Mouse (Mus musculus): ENCODE data around the gene Plscr1. TPM values are rescaled to one million over a fixed set of nuclear protein-coding genes. Genes with fewer than 3 reads are reported as not detected.

Gene Plscr1
- total and polyA plus RNA-seq, 3 experiments, result 5.5 to 9.5 TPM; not detected in 1

GRCm38 (mm10) chr9:92273956-92274762, 24.6 kb downstream of the Plscr1 start (continued):
- TF ChIP-seq CHD1 (IDR thresholded peaks at IDR 0.05; ENCODE audit: low read depth, low read length), result 0 out of 2 replicates have a peak, but pooled peaks have one; percentile 23
- no peak; the same call in 1 of the 2 replicates for TF ChIP-seq BHLHE40 (IDR thresholded peaks at IDR 0.05; ENCODE audit: borderline replicate concordance, low read depth, low read length)
- TF ChIP-seq TAL1 (IDR thresholded peaks at IDR 0.05; ENCODE audit: low read length), result peak; percentile 55
- TF ChIP-seq UBTF (IDR thresholded peaks at IDR 0.05; ENCODE audit: borderline replicate concordance, insufficient read depth, low read depth, low read length), result no peak
- no peak; the same call in 1 of the 2 replicates for TF ChIP-seq CHD2 (IDR thresholded peaks at IDR 0.05; ENCODE audit: low read length)
- no peak for TF ChIP-seq USF2 (IDR thresholded peaks at IDR 0.05; ENCODE audit: borderline replicate concordance in 1 of 2, insufficient read depth in 1 of 2, low read depth in 1 of 2, low read length in 2 of 2)

- no peaks in the 10 kb centered on the region for H3K9me3 ChIP-seq (replicated peaks; ENCODE audit: insufficient read depth, low read length)
- no peak for DNase-seq (ENCODE audit: low read depth, low spot score)
- H3K79me2 ChIP-seq (ENCODE audit: control insufficient read depth, insufficient read depth, low read length, poor library complexity), result no peaks in the 10 kb centered on the region; the same call in 1 of the 2 replicates
- H3K36me3 ChIP-seq (ENCODE audit: control insufficient read depth in 1 of 2, insufficient read depth in 2 of 2, low read length in 2 of 2), result peaks cover 0 to 51% of the 10 kb centered on the region in 2 experiments; a peak in 2 of 4 replicates
- H3K9ac ChIP-seq (ENCODE audit: control insufficient read depth, low read depth, low read length, poor library complexity, severe bottlenecking), result peak within 1 kb of the TSS; percentile 74
- H3K4me3 ChIP-seq (ENCODE audit: control insufficient read depth in 1 of 2, insufficient read depth in 1 of 2, low read depth in 2 of 2, low read length in 2 of 2), result peak within 1 kb of the TSS; percentile 7 to 24; a peak in 2 of 4 replicates
- peaks cover 33 to 37% of the 10 kb centered on the region in 2 experiments for H3K4me1 ChIP-seq (ENCODE audit: control insufficient read depth in 1 of 2, insufficient read depth in 2 of 2, low read length in 2 of 2)
- H3K27me3 ChIP-seq (ENCODE audit: control insufficient read depth in 1 of 2, insufficient read depth in 2 of 2, low read length in 2 of 2), result no peaks in the 10 kb centered on the region
- TF ChIP-seq BHLHE40 (IDR thresholded peaks at IDR 0.05; ENCODE audit: borderline replicate concordance, low read depth, low read length), result no peak
- H3K27ac ChIP-seq (ENCODE audit: control insufficient read depth, low read depth, low read length), result peak within 1 kb of the TSS; percentile 98
These were observed 26.1 kb downstream of the Plscr1 start, which contains the start of gene Plscr2 for GRCm38 (mm10) chr9:92275486-92276207. Gene Plscr2, plus strand, starts transcription at chr9:92275602.

GRCm38 (mm10) chr9:92276360-92276759, 26.8 kb downstream of the Plscr1 start:
- peak overlapping the region in 1 of 2 experiments; percentile 18; a peak in 1 of 4 replicates for H3K4me3 ChIP-seq (ENCODE audit: control insufficient read depth in 1 of 2, insufficient read depth in 1 of 2, low read depth in 2 of 2, low read length in 2 of 2)

More at GRCm38 (mm10) chr9:92276360-92276759, 26.8 kb downstream of the Plscr1 start:
- Histone ChIP-seq H3K4me1 (ENCODE audit: control insufficient read depth in 1 of 2, insufficient read depth in 2 of 2, low read length in 2 of 2) (peaks cover 33% of the 10 kb centered on the region in 2 experiments), H3K9ac (ENCODE audit: control insufficient read depth, low read depth, low read length, poor library complexity, severe bottlenecking) (peak overlapping the region; percentile 8), H3K79me2 (ENCODE audit: control insufficient read depth, insufficient read depth, low read length, poor library complexity) (no peaks in the 10 kb centered on the region; the same call in 1 of the 2 replicates), H3K27ac (ENCODE audit: control insufficient read depth, low read depth, low read length) (peak overlapping the region; percentile 98), H3K27me3 (ENCODE audit: control insufficient read depth in 1 of 2, insufficient read depth in 2 of 2, low read length in 2 of 2) (no peaks in the 10 kb centered on the region), H3K36me3 (ENCODE audit: control insufficient read depth in 1 of 2, insufficient read depth in 2 of 2, low read length in 2 of 2) (peaks cover 0 to 46% of the 10 kb centered on the region in 2 experiments; a peak in 2 of 4 replicates), H3K9me3 (replicated peaks; ENCODE audit: insufficient read depth, low read length) (no peaks in the 10 kb centered on the region)
- peak; percentile 55 for DNase-seq (ENCODE audit: low read depth, low spot score)
- TF ChIP-seq GATA1 (IDR thresholded peaks at IDR 0.05; ENCODE audit: low read depth, low read length) (peak; percentile 37; the same call in 1 of the 2 replicates), ETS1 (IDR thresholded peaks at IDR 0.05; ENCODE audit: low read depth, low read length) (peak; percentile 65; the same call in 1 of the 2 replicates), TCF12 (IDR thresholded peaks at IDR 0.05; ENCODE audit: low read depth, low read length) (peak; percentile 63; the same call in 1 of the 2 replicates), POLR2A (IDR thresholded peaks at IDR 0.05; ENCODE audit: control insufficient read depth in 1 of 2, insufficient read depth in 1 of 2, low read depth in 1 of 2, low read length in 2 of 2, poor library complexity in 1 of 2) (no peak), SIN3A (IDR thresholded peaks at IDR 0.05; ENCODE audit: low read length) (peak; percentile 39; the same call in 1 of the 2 replicates), MYB (IDR thresholded peaks at IDR 0.05; ENCODE audit: low read depth, low read length) (peak; percentile 76), GABPA (IDR thresholded peaks at IDR 0.05; ENCODE audit: low read depth, low read length) (no peak), EP300 (IDR thresholded peaks at IDR 0.05; ENCODE audit: low read depth in 1 of 2, low read length in 2 of 2) (peak; percentile 34 to 83; a peak in 3 of 4 replicates)

All from MEL (cell line).